Mouse (Mus musculus) lung, embryonic 16.5 days (tissue): Measurements from ENCODE around the gene Rnf115. TPM values are rescaled to one million over a fixed set of nuclear protein-coding genes. Genes with fewer than 3 reads are reported as not detected.

Source experiments
- ATAC-seq: fragments of 200-750 bp; cut with Nextera tagmentation; 2 replicates; pipeline ENCODE4 v1.8.0; 2017; ENCODE audit warnings: low read depth, mild to moderate bottlenecking, moderate library complexity
- H3K27ac ChIP-seq: fragments of 300-500 bp; sonication (generic); 2 replicates; pipeline ENCODE4 v1.5.1; 2014; ENCODE audit warnings: mild to moderate bottlenecking, control low read depth, low read length
- H3K27me3 ChIP-seq: fragments of 300-500 bp; sonication (generic); 2 replicates; pipeline ENCODE4 v1.6.1; 2014; ENCODE audit warnings: low read depth, low read length, mixed read lengths; ENCODE audit not compliant: control insufficient read depth, insufficient read depth
- H3K36me3 ChIP-seq: fragments of 300-500 bp; sonication (generic); 2 replicates; pipeline ENCODE4 v1.6.1; 2014; ENCODE audit warnings: low read length; ENCODE audit not compliant: control insufficient read depth, insufficient read depth
- H3K4me1 ChIP-seq: fragments of 300-500 bp; sonication (generic); replicated peaks from 2 replicates; pipeline ENCODE4 v1.6.1; 2014; ENCODE audit warnings: low read length, mixed read lengths; ENCODE audit not compliant: control insufficient read depth, insufficient read depth
- H3K4me2 ChIP-seq: fragments of 300-500 bp; sonication (generic); 2 replicates; pipeline ENCODE4 v1.6.1; 2014; ENCODE audit warnings: low read depth, low read length, control low read depth
- H3K4me3 ChIP-seq: fragments of 300-500 bp; sonication (generic); 2 replicates; pipeline ENCODE4 v1.5.1; 2014; ENCODE audit warnings: mild to moderate bottlenecking, low read length, control low read depth
- H3K9ac ChIP-seq: fragments of 300-500 bp; sonication (generic); 2 replicates; pipeline ENCODE4 v1.6.1; 2014; ENCODE audit warnings: low read length, control low read depth
- H3K9me3 ChIP-seq: fragments of 300-500 bp; sonication (generic); 2 replicates; pipeline ENCODE4 v1.6.1; 2016; ENCODE audit warnings: low read length; ENCODE audit not compliant: control insufficient read depth
- WGBS: fragments of 180-500 bp; shearing (Covaris S2); extraction: QIAGEN DNeasy Blood & Tissue Kit; methylation state at CpG from one replicate; pipeline ENCODE4 v1.1.7; 2014; 5-methylcytosine and 5-hydroxymethylcytosine counted together
- polyA plus RNA-seq: library from polyadenylated mRNA; unstranded; fragments of >200 nt; fragmentation: Nextera tagmentation; extraction: Ambion mirVana; gene quantifications from 2 replicates; pipeline ENCODE4 v1.2.1, GENCODE M21; 2015

The Rnf115 gene
- polyA plus RNA-seq, 1 experiment from 2014 or later = 47.8 TPM

- no peak for ATAC-seq
- H3K4me2 ChIP-seq = no peak overlapping the region
These were observed 86.9 kb downstream of the Rnf115 start for GRCm38 (mm10) chr3:96814342-96814741.

GRCm38 (mm10) chr3:96820116-96820915, 92.9 kb downstream of the Rnf115 start:
- no peak overlapping the region for H3K27ac ChIP-seq
- 0 out of 2 replicates have a peak, but pooled peaks cover 4% of the 10 kb centered on the region for H3K9me3 ChIP-seq
- no peaks in the 10 kb centered on the region for H3K36me3 ChIP-seq
- no peak for ATAC-seq
- H3K4me1 ChIP-seq = no peaks in the 10 kb centered on the region
- H3K9ac ChIP-seq = no peak overlapping the region
- no peak overlapping the region for H3K4me2 ChIP-seq
- no peaks in the 10 kb centered on the region for H3K27me3 ChIP-seq
- no peak overlapping the region for H3K4me3 ChIP-seq
- WGBS = 69% methylated on average over 6 of the region's 6 CpGs

More at GRCm38 (mm10) chr3:96814342-96814741, 86.9 kb downstream of the Rnf115 start:
- Histone ChIP-seq H3K4me3 (no peak overlapping the region), H3K9ac (no peak overlapping the region), H3K36me3 (no peaks in the 10 kb centered on the region), H3K27me3 (0 out of 2 replicates have a peak, but pooled peaks cover 2% of the 10 kb centered on the region), H3K27ac (no peak overlapping the region), H3K9me3 (0 out of 2 replicates have a peak, but pooled peaks cover 4% of the 10 kb centered on the region), H3K4me1 (peaks cover 12% of the 10 kb centered on the region)
- 48% methylated on average over 6 of the region's 6 CpGs for WGBS

- Histone ChIP-seq H3K9me3 (0 out of 2 replicates have a peak, but pooled peaks cover 4% of the 10 kb centered on the region), H3K9ac (no peak overlapping the region), H3K4me2 (no peak overlapping the region), H3K27me3 (no peaks in the 10 kb centered on the region), H3K4me3 (no peak overlapping the region), H3K27ac (no peak overlapping the region), H3K4me1 (no peaks in the 10 kb centered on the region), H3K36me3 (no peaks in the 10 kb centered on the region)
- no peak for ATAC-seq
- 69% methylated on average over 4 of the region's 4 CpGs for WGBS
These were observed 94.1 kb downstream of the Rnf115 start for GRCm38 (mm10) chr3:96821581-96821980.

GRCm38 (mm10) chr3:96823701-96824100, 96.2 kb downstream of the Rnf115 start:
- H3K4me3 ChIP-seq = no peak overlapping the region
- H3K36me3 ChIP-seq = no peaks in the 10 kb centered on the region
- no peak overlapping the region for H3K9ac ChIP-seq
- no peaks in the 10 kb centered on the region for H3K27me3 ChIP-seq
- WGBS = 48% methylated on average over 3 of the region's 3 CpGs
- H3K4me2 ChIP-seq = no peak overlapping the region
- H3K4me1 ChIP-seq = no peaks in the 10 kb centered on the region
- no peak overlapping the region for H3K27ac ChIP-seq
- H3K9me3 ChIP-seq = no peaks in the 10 kb centered on the region
- no peak for ATAC-seq

GRCm38 (mm10) chr3:96824614-96825013, 97.2 kb downstream of the Rnf115 start:
- Histone ChIP-seq H3K27ac (no peak overlapping the region), H3K4me3 (no peak overlapping the region), H3K36me3 (no peaks in the 10 kb centered on the region), H3K27me3 (no peaks in the 10 kb centered on the region), H3K4me2 (no peak overlapping the region), H3K9ac (no peak overlapping the region), H3K9me3 (no peaks in the 10 kb centered on the region), H3K4me1 (no peaks in the 10 kb centered on the region)
- 82% methylated on average over 12 of the region's 12 CpGs for WGBS
- no peak for ATAC-seq

GRCm38 (mm10) chr3:96825261-96825660, 97.8 kb downstream of the Rnf115 start:
- no peak for ATAC-seq
- Histone ChIP-seq H3K27me3 (no peaks in the 10 kb centered on the region), H3K4me1 (no peaks in the 10 kb centered on the region), H3K9me3 (no peaks in the 10 kb centered on the region), H3K27ac (no peak overlapping the region), H3K9ac (no peak overlapping the region), H3K4me2 (no peak overlapping the region), H3K4me3 (no peak overlapping the region), H3K36me3 (no peaks in the 10 kb centered on the region)
- 34% methylated on average over 11 of the region's 11 CpGs for WGBS

GRCm38 (mm10) chr3:96828308-96828864, 100.9 kb downstream of the Rnf115 start:
- Histone ChIP-seq H3K9me3 (no peaks in the 10 kb centered on the region), H3K9ac (no peak overlapping the region), H3K27me3 (no peaks in the 10 kb centered on the region), H3K36me3 (no peaks in the 10 kb centered on the region), H3K27ac (no peak overlapping the region), H3K4me2 (no peak overlapping the region), H3K4me1 (no peaks in the 10 kb centered on the region), H3K4me3 (no peak overlapping the region)
- ATAC-seq = no peak
- 36% methylated on average over 15 of the region's 15 CpGs for WGBS

GRCm38 (mm10) chr3:96828984-96829383, 101.5 kb downstream of the Rnf115 start, which contains the start of the genes Pdzk1 and Cd160:
TSS of gene Pdzk1 (plus strand) at chr3:96829284.
TSS of gene Cd160 (minus strand) at chr3:96829351.
- no peak for ATAC-seq

GRCm38 (mm10) chr3:96829856-96830255, 102.4 kb downstream of the Rnf115 start:
- Histone ChIP-seq H3K9ac (no peak overlapping the region), H3K4me3 (no peak overlapping the region), H3K36me3 (no peaks in the 10 kb centered on the region), H3K27ac (no peak overlapping the region), H3K4me2 (no peak overlapping the region), H3K4me1 (no peaks in the 10 kb centered on the region), H3K9me3 (no peaks in the 10 kb centered on the region), H3K27me3 (no peaks in the 10 kb centered on the region)
- 74% methylated on average over 10 of the region's 10 CpGs for WGBS
- ATAC-seq = no peak

More at GRCm38 (mm10) chr3:96828984-96829383, 101.5 kb downstream of the Rnf115 start, which contains the start of the genes Pdzk1 and Cd160:
- 54% methylated on average over 1 of the region's 1 CpGs for WGBS
- Histone ChIP-seq H3K4me3 (no peak within 1 kb of the TSS), H3K4me1 (no peaks in the 10 kb centered on the region), H3K4me2 (no peak within 1 kb of the TSS), H3K27me3 (no peaks in the 10 kb centered on the region), H3K9ac (no peak within 1 kb of the TSS), H3K36me3 (no peaks in the 10 kb centered on the region), H3K27ac (no peak within 1 kb of the TSS), H3K9me3 (no peaks in the 10 kb centered on the region)
